Mouse (Mus musculus) CH12.LX (cell line): ENCODE results near the gene Sord. TPM values are rescaled to one million over a fixed set of nuclear protein-coding genes. Genes with fewer than 3 reads are reported as not detected.

Experiments
- DNase-seq: peaks from one replicate; pipeline ENCODE4 v3.0.0-alpha.2; 2013; ENCODE audit errors: extremely low read depth
- H3K27ac ChIP-seq: 2 replicates; pipeline ENCODE4 v1.5.1; 2012; ENCODE audit warnings: low read depth, mild to moderate bottlenecking, control low read depth, moderate library complexity; ENCODE audit not compliant: insufficient read depth
- H3K27me3 ChIP-seq: replicated peaks from 2 replicates; pipeline ENCODE3; 2012; ENCODE audit warnings: inconsistent platforms
- H3K36me3 ChIP-seq, 2 experiments: replicated peaks in 1 of 2; 2 replicates each; pipeline versions ENCODE3 to v1.6.1; 2012; ENCODE audit warnings: inconsistent platforms in 1 of 2, low read length in 1 of 2, mild to moderate bottlenecking in 1 of 2, mixed read lengths in 1 of 2, moderate library complexity in 1 of 2; ENCODE audit not compliant: control insufficient read depth in 1 of 2, insufficient read depth in 1 of 2
- H3K4me1 ChIP-seq, 2 experiments: 2 replicates each; pipeline ENCODE4 v1.6.1; 2012; ENCODE audit warnings: inconsistent platforms in 1 of 2, moderate library complexity in 1 of 2; ENCODE audit not compliant: insufficient read depth in 2 of 2, control insufficient read depth in 1 of 2
- H3K4me2 ChIP-seq: 2 replicates; pipeline ENCODE4 v1.6.1; 2012; ENCODE audit warnings: low read depth, mild to moderate bottlenecking, control low read depth; ENCODE audit not compliant: poor library complexity, insufficient read depth, severe bottlenecking
- H3K4me3 ChIP-seq, 3 experiments: fragments of 150-350 bp in 1 of 3; sonication (generic) in 1 of 3; replicated peaks in 1 of 3; 2 replicates each; pipeline versions ENCODE3 to v1.5.1; 2011 to 2012; ENCODE audit warnings: low read depth in 2 of 3, low read length in 2 of 3, mild to moderate bottlenecking in 2 of 3, moderate library complexity in 2 of 3, control low read depth in 1 of 3, improper control_type of control experiment in 1 of 3, inconsistent platforms in 1 of 3, mixed read lengths in 1 of 3; ENCODE audit not compliant: poor library complexity in 1 of 3
- H3K79me2 ChIP-seq: replicated peaks from 2 replicates; pipeline ENCODE4 v1.6.1; 2012; ENCODE audit warnings: mild to moderate bottlenecking, moderate library complexity; ENCODE audit not compliant: control insufficient read depth, poor library complexity, insufficient read depth, severe bottlenecking; ENCODE audit errors: extremely low read depth
- H3K9ac ChIP-seq: 2 replicates; pipeline ENCODE4 v1.6.1; 2012; ENCODE audit warnings: low read depth, mild to moderate bottlenecking, control low read depth, moderate library complexity; ENCODE audit not compliant: insufficient read depth
- H3K9me3 ChIP-seq: replicated peaks from 2 replicates; pipeline ENCODE3; 2012; ENCODE audit warnings: low read length, inconsistent platforms, mixed read lengths
- BHLHE40 ChIP-seq: IDR thresholded peaks from 2 replicates; pipeline ENCODE4 v1.6.1; 2011; ENCODE audit warnings: mild to moderate bottlenecking, low read depth, low read length, improper control_type of control experiment
- CHD2 ChIP-seq: IDR thresholded peaks from 2 replicates; pipeline ENCODE4 v1.6.1; 2011; ENCODE audit warnings: low read length, improper control_type of control experiment
- EP300 ChIP-seq: IDR thresholded peaks from 2 replicates; pipeline ENCODE4 v1.6.1; 2011; ENCODE audit warnings: low read length, improper control_type of control experiment
- ETS1 ChIP-seq: conservative IDR thresholded peaks from 2 replicates; pipeline ENCODE4 v1.6.1; 2012; ENCODE audit warnings: low read depth, mild to moderate bottlenecking, inconsistent platforms, low read length, improper control_type of control experiment, moderate library complexity
- GABPA ChIP-seq: IDR thresholded peaks from 2 replicates; pipeline ENCODE4 v1.6.1; 2012; ENCODE audit warnings: low read depth, low read length, improper control_type of control experiment, inconsistent platforms; ENCODE audit not compliant: insufficient replicate concordance
- HCFC1 ChIP-seq: IDR thresholded peaks from 2 replicates; pipeline ENCODE4 v1.6.1; 2012; ENCODE audit warnings: low read depth, mild to moderate bottlenecking, inconsistent platforms, low read length, improper control_type of control experiment
- IRF4 ChIP-seq: IDR thresholded peaks from 2 replicates; pipeline ENCODE4 v1.6.1; 2014; ENCODE audit warnings: low read depth, mild to moderate bottlenecking, inconsistent platforms, low read length, improper control_type of control experiment
- JUN ChIP-seq: IDR thresholded peaks from 2 replicates; pipeline ENCODE4 v1.6.1; 2011; ENCODE audit warnings: low read depth, mild to moderate bottlenecking, low read length, improper control_type of control experiment, moderate library complexity; ENCODE audit not compliant: insufficient read depth
- MAX ChIP-seq: IDR thresholded peaks from 2 replicates; pipeline ENCODE4 v1.6.1; 2011; ENCODE audit warnings: low read length, improper control_type of control experiment
- MXI1 ChIP-seq: IDR thresholded peaks from 2 replicates; pipeline ENCODE4 v1.6.1; 2011; ENCODE audit warnings: mild to moderate bottlenecking, low read depth, low read length, improper control_type of control experiment
- MYC ChIP-seq: IDR thresholded peaks from 2 replicates; pipeline ENCODE4 v1.6.1; 2011; ENCODE audit warnings: low read depth, mild to moderate bottlenecking, improper control_type of control experiment, low read length
- NELFE ChIP-seq: IDR thresholded peaks from 2 replicates; pipeline ENCODE4 v1.6.1; 2011; ENCODE audit warnings: low read depth, low read length, improper control_type of control experiment
- NRF1 ChIP-seq: IDR thresholded peaks from 2 replicates; pipeline ENCODE4 v1.6.1; 2014; ENCODE audit warnings: low read depth, mild to moderate bottlenecking, inconsistent platforms, low read length, improper control_type of control experiment, moderate library complexity
- PAX5 ChIP-seq: IDR thresholded peaks from 2 replicates; pipeline ENCODE4 v1.6.1; 2012; ENCODE audit warnings: low read length, inconsistent platforms, mixed read lengths
- POLR2A ChIP-seq: IDR thresholded peaks from 2 replicates; pipeline ENCODE4 v1.6.1; 2011; ENCODE audit warnings: low read depth, mild to moderate bottlenecking, improper control_type of control experiment, low read length
- RAD21 ChIP-seq: IDR thresholded peaks from 2 replicates; pipeline ENCODE4 v1.6.1; 2011; ENCODE audit warnings: low read depth, mild to moderate bottlenecking, low read length, improper control_type of control experiment, moderate library complexity
- SMC3 ChIP-seq: IDR thresholded peaks from 2 replicates; pipeline ENCODE4 v1.6.1; 2011; ENCODE audit warnings: low read depth, low read length, improper control_type of control experiment
- TCF12 ChIP-seq: IDR thresholded peaks from 2 replicates; pipeline ENCODE4 v1.6.1; 2014; ENCODE audit warnings: low read depth, mild to moderate bottlenecking, inconsistent platforms, low read length, improper control_type of control experiment
- UBTF ChIP-seq: IDR thresholded peaks from 2 replicates; pipeline ENCODE4 v1.6.1; 2012; ENCODE audit warnings: low read depth, mild to moderate bottlenecking, inconsistent platforms, low read length, improper control_type of control experiment, moderate library complexity
- USF2 ChIP-seq: conservative IDR thresholded peaks from 2 replicates; pipeline ENCODE4 v1.6.1; 2011; ENCODE audit warnings: low read depth, low read length, improper control_type of control experiment
- ZC3H11A ChIP-seq: IDR thresholded peaks from 2 replicates; pipeline ENCODE4 v1.6.1; 2012; ENCODE audit warnings: low read depth, mild to moderate bottlenecking, inconsistent platforms, low read length, improper control_type of control experiment
- ZKSCAN1 ChIP-seq: IDR thresholded peaks from 2 replicates; pipeline ENCODE4 v1.6.1; 2012; ENCODE audit warnings: low read depth, inconsistent platforms, low read length, improper control_type of control experiment, borderline replicate concordance
- dilution Hi-C: fragments of 300-500 bp; cut with MboI; formaldehyde crosslinking; loops from 2 replicates; pipeline ENCODE4 v1.14.3; 2020; ENCODE audit warnings: low sequenced_read_pairs; ENCODE audit not compliant: extremely low pct_unique_long_range_greater_than_20kb, extremely low pct_ligation_motif_present
- in situ Hi-C: fragments of 300-500 bp; cut with MboI; formaldehyde crosslinking; loops from 3 replicates; pipeline ENCODE4 v1.14.3; 2019; ENCODE audit warnings: low sequenced_read_pairs, low pct_ligation_motif_present, low pct_unique_long_range_greater_than_20kb, mixed read lengths
- polyA plus RNA-seq: library from polyadenylated mRNA; unstranded; fragments of >175 nt; gene quantifications from 2 replicates; pipeline ENCODE4 v1.2.1, GENCODE M21; 2012; ENCODE audit warnings: low read depth; ENCODE audit not compliant: insufficient read length
- total RNA-seq, 2 experiments: library from RNA; depleted of rRNA; stranded (reverse); fragments of 300-350 nt in 1 of 2; fragments of >200 nt in 1 of 2; gene quantifications; 2 replicates each; pipeline ENCODE4 v1.2.3; 2012 to 2014

Gene Sord
- total and polyA plus RNA-seq, 3 experiments = 18.2 to 29.9 (median 20.3) TPM

DNA sequence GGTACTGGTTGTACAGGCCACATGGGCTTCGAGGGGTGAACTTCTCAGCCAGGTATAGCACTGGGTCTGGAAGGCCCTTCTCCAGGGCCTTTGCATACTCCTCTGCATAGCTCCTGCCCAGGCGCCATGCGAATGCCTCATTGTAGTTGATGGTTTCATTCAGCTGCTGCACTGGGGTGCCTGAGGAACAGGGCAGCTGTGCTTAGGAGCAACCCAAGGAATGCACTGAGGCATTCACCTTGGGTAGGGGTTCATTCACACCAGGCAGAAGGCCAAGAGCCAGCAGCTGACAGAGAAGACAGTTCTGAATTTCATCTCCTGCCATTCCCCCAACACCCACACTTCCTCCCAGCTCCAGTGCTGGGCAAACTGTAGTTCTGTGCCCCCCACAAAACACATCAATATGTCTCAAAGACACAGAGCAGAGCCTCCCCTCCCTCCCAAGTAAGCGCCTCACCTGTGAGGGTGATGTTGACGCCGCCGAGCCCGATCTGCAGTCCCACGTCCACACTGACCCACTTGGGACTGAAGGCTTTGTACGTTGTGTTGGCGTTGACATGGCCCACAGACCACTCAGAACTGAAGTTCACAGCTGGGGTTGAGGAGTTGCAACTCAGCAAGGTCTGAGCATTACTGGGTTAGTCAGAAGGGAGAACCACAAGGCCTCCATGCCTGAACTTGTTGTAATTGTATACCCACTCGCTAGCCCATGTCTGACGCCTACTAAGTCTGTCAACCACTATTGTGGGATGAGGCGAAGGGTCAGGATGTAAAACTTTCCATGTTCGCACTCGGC is 70.7 kb downstream of the Sord start:
- no peak overlapping the region for H3K27ac ChIP-seq
- in situ Hi-C loops (loop anchor here (10.0 kb wide), 1 partner anchor 240 kb away; no protein-coding TSS in a partner anchor), dilution Hi-C loops (no loop called here)
- no peaks in the 10 kb centered on the region for H3K4me1 ChIP-seq
- TF ChIP-seq CHD2 = no peak
- no peak for TF ChIP-seq UBTF
- no peak for TF ChIP-seq NRF1
- TF ChIP-seq ZKSCAN1 = no peak
- TF ChIP-seq ETS1 = no peak
- no peak for TF ChIP-seq MYC
- no peak for TF ChIP-seq PAX5
- no peak for TF ChIP-seq MXI1
- TF ChIP-seq NELFE = no peak
- TF ChIP-seq USF2 = no peak
- no peak for TF ChIP-seq BHLHE40
- TF ChIP-seq MAX = no peak
- H3K4me2 ChIP-seq = no peak overlapping the region
- H3K27me3 ChIP-seq = peaks cover 56% of the 10 kb centered on the region
- H3K9me3 ChIP-seq = no peaks in the 10 kb centered on the region
- H3K9ac ChIP-seq = no peak overlapping the region
- no peaks in the 10 kb centered on the region for H3K79me2 ChIP-seq
- no peak for DNase-seq
- H3K4me3 ChIP-seq = no peak overlapping the region
- H3K36me3 ChIP-seq = no peaks in the 10 kb centered on the region

DNA sequence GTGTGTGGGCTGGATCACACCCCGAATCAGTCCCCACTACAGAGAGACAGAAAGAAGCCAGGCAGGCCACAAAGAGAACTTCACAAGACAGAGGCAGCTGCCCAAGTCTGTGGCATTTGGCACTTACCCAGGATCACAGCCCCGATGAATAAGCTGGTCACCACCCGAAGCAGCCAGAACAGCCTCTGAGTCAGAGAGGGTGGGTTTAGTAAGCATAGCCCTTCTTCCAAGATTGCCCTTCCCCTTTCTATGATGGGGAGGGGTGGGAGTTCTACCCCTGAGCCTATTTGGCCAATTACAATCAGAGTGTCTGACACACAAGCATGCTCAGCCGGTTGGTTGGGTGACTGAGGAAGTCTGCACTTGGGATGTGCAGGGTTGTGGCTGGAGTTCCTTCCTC is 71.6 kb downstream of the Sord start:
- Histone ChIP-seq H3K36me3 (no peaks in the 10 kb centered on the region), H3K27me3 (peaks cover 59% of the 10 kb centered on the region), H3K9ac (no peak overlapping the region), H3K9me3 (no peaks in the 10 kb centered on the region), H3K4me2 (no peak overlapping the region), H3K4me1 (no peaks in the 10 kb centered on the region), H3K4me3 (no peak overlapping the region), H3K79me2 (no peaks in the 10 kb centered on the region), H3K27ac (no peak overlapping the region)
- no peak for TF ChIP-seq EP300
- no peak for TF ChIP-seq IRF4
- TF ChIP-seq MAX = no peak
- no peak for TF ChIP-seq UBTF
- TF ChIP-seq NRF1 = no peak
- no peak for TF ChIP-seq ZC3H11A
- no peak for TF ChIP-seq USF2
- TF ChIP-seq HCFC1 = no peak
- no peak for TF ChIP-seq RAD21
- TF ChIP-seq POLR2A = no peak
- no peak for TF ChIP-seq ZKSCAN1
- no peak for TF ChIP-seq PAX5
- no peak for TF ChIP-seq JUN
- TF ChIP-seq SMC3 = no peak
- TF ChIP-seq TCF12 = no peak
- no peak for TF ChIP-seq GABPA
- DNase-seq = no peak
- dilution Hi-C loops = no loop called here
- in situ Hi-C loops = loop anchor here (10.0 kb wide), 1 partner anchor 241 kb away; no protein-coding TSS in a partner anchor
